Mouse (Mus musculus) liver, embryonic 18 days (tissue): ENCODE data around the gene Rad52. TPM values are rescaled to one million over a fixed set of nuclear protein-coding genes. Genes with fewer than 3 reads are reported as not detected.

Experiments
- polyA plus RNA-seq: library from polyadenylated mRNA; depleted of rRNA; stranded (reverse); fragments of >200 nt; gene quantifications from 2 replicates; pipeline ENCODE4 v1.2.3, GENCODE M21; 2012; rRNA removed

The Rad52 gene
- 11.0 and 13.3 TPM in 2 replicates for polyA plus RNA-seq

GRCm38 (mm10) chr6:119902204-119903080 lies at the start of gene Rad52:
Rad52 (plus strand) TSS chr6:119902698.

Other genes with a start within 250 kb of the Rad52 start
- gene Erc1, start 54.5 kb upstream of the Rad52 start, polyA plus RNA-seq = 1.5 and 2.1 TPM in 2 replicates
- 39.0 and 49.1 TPM in 2 replicates for gene Wnk1, start 136.0 kb downstream of the Rad52 start, polyA plus RNA-seq
- 0.10 and 0.12 TPM in 2 replicates for gene Ninj2, start 190.7 kb downstream of the Rad52 start, polyA plus RNA-seq